Mouse (Mus musculus) erythroblast, embryonic 14.5 days (primary cell): Measurements from ENCODE around the gene Nox1. TPM values are rescaled to one million over a fixed set of nuclear protein-coding genes. Genes with fewer than 3 reads are reported as not detected.
"Not testable (repeated sequence)": the region's sequence is repeated elsewhere in the genome, so short reads cannot be mapped to it uniquely, and the experiment has no call there.

Source experiments
- H3K27me3 ChIP-seq: 2 replicates; pipeline ENCODE4 v1.6.1; 2012; ENCODE audit warnings: inconsistent platforms; ENCODE audit not compliant: control insufficient read depth
- H3K36me3 ChIP-seq: 2 replicates; pipeline ENCODE4 v1.6.1; 2012; ENCODE audit warnings: mild to moderate bottlenecking, inconsistent platforms; ENCODE audit not compliant: control insufficient read depth
- H3K4me1 ChIP-seq: 2 replicates; pipeline ENCODE4 v1.6.1; 2012; ENCODE audit warnings: inconsistent platforms; ENCODE audit not compliant: control insufficient read depth
- H3K4me3 ChIP-seq: replicated peaks from 2 replicates; pipeline ENCODE3; 2012; ENCODE audit warnings: moderate library complexity, mild to moderate bottlenecking, inconsistent platforms
- H3K9me3 ChIP-seq: 2 replicates; pipeline ENCODE4 v1.6.1; 2012; ENCODE audit warnings: low read length, inconsistent platforms, mixed read lengths; ENCODE audit not compliant: control insufficient read depth
- GATA1 ChIP-seq: IDR thresholded peaks from 2 replicates; pipeline ENCODE4 v1.6.1; 2012; ENCODE audit warnings: low read length, inconsistent platforms, mixed read lengths
- TAL1 ChIP-seq: IDR thresholded peaks from 3 replicates; pipeline ENCODE4 v1.6.1; 2012; ENCODE audit warnings: low read length, inconsistent platforms, mixed read lengths
- polyA plus RNA-seq: library from polyadenylated mRNA; stranded (reverse); fragments of >175 nt; gene quantifications from 2 replicates; pipeline ENCODE4 v1.2.3, GENCODE M21; 2012

The Nox1 gene
- polyA plus RNA-seq, 1 experiment, result not detected

DNA sequence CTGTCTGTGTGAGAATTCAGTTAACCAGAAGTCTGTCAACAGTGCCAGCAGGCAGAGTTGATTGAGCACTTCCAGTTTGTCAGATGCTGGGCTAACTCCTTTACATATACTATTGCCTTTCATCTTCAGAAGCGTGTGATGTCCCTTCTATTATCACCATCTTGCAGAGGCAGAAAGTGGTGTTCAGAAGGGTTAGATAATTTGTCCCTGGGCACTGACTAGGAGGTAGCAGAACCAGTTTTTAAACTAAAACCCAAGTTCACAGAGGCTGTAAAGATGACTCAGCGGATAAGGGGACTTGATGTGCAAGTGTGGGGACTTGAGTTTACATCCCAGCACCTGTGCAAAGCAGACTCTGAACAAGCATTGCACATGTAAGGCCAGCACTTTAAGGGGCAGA, 13.3 kb downstream of the Nox1 start:
- Histone ChIP-seq H3K4me1 (peaks cover 20% of the 10 kb centered on the region), H3K27me3 (no peaks in the 10 kb centered on the region), H3K4me3 (no peak overlapping the region), H3K9me3 (no peaks in the 10 kb centered on the region), H3K36me3 (no peaks in the 10 kb centered on the region)
- TF ChIP-seq TAL1 (no peak), GATA1 (no peak)

DNA sequence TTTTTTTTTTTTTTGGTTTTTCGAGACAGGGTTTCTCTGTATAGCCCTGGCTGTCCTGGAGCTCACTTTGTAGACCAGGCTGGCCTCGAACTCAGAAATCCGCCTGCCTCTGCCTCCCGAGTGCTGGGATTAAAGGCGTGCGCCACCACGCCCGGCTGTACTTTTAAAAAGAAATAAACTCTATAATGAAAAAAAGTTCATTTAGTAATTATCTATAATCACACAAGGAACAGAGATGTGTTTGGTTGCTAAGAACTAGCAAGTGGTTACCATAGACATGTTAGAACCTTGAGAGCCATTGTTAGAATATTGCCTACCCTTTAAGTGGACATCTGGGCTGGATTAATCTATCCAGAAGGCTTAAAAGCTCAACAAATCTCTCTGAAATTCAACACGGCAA, 34.6 kb downstream of the Nox1 start, which contains the start of gene Arl13a:
Gene Arl13a (plus strand): TSS at position 301 of the 400 bp plus-strand sequence.
- H3K9me3 ChIP-seq, H3K36me3 ChIP-seq, H3K4me3 ChIP-seq, H3K4me1 ChIP-seq, H3K27me3 ChIP-seq: not testable (repeated sequence)

- Histone ChIP-seq H3K27me3 (no peaks in the 10 kb centered on the region), H3K4me1 (no peaks in the 10 kb centered on the region), H3K9me3 (no peaks in the 10 kb centered on the region), H3K4me3 (no peak overlapping the region), H3K36me3 (no peaks in the 10 kb centered on the region)
- no peak for TF ChIP-seq TAL1
- no peak for TF ChIP-seq GATA1
These were observed 47.1 kb downstream of the Nox1 start for GRCm38 (mm10) chrX:134174699-134175098.

- H3K9me3 ChIP-seq, result no peaks in the 10 kb centered on the region
- no peaks in the 10 kb centered on the region for H3K4me1 ChIP-seq
- no peaks in the 10 kb centered on the region for H3K27me3 ChIP-seq
- TF ChIP-seq GATA1 (no peak), TAL1 (no peak)
- H3K4me3 ChIP-seq, result no peak overlapping the region
- no peaks in the 10 kb centered on the region for H3K36me3 ChIP-seq
These were observed 51.2 kb downstream of the Nox1 start for GRCm38 (mm10) chrX:134170584-134170983.

- peaks cover 13% of the 10 kb centered on the region for H3K27me3 ChIP-seq
- no peak overlapping the region for H3K4me3 ChIP-seq
- H3K4me1 ChIP-seq, result no peaks in the 10 kb centered on the region
- TF ChIP-seq GATA1, result no peak
- no peak for TF ChIP-seq TAL1
- H3K9me3 ChIP-seq, result no peaks in the 10 kb centered on the region
- H3K36me3 ChIP-seq, result no peaks in the 10 kb centered on the region
These were observed 58.3 kb downstream of the Nox1 start for GRCm38 (mm10) chrX:134163484-134163883.

DNA sequence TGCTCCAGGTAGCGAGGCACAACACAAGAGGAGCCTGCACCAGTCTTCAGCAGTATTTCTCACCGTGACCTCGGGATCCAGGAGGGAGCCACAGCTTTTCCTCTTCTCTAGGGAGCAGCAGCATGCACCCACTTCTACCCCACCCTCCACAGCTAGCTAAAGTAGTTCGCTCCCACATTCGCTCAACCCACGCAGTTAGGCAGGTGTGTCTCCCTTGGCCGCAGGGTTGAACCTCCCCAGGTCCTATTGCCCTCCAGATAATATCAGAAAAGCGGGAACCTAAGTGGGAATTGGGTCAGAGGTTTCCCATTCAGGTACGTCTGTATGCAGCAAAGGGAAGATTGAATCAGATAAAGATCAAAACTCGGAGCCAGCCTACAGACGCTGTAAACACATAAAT, 58.9 kb downstream of the Nox1 start:
- TF ChIP-seq TAL1, result no peak
- H3K36me3 ChIP-seq, result no peaks in the 10 kb centered on the region
- no peaks in the 10 kb centered on the region for H3K4me1 ChIP-seq
- H3K27me3 ChIP-seq, result peaks cover 13% of the 10 kb centered on the region
- no peaks in the 10 kb centered on the region for H3K9me3 ChIP-seq
- no peak overlapping the region for H3K4me3 ChIP-seq

GRCm38 (mm10) chrX:134162043-134162720, 59.6 kb downstream of the Nox1 start, which contains the start of gene Xkrx:
Gene Xkrx, minus strand, starts transcription at chrX:134162076.
- no peaks in the 10 kb centered on the region for H3K36me3 ChIP-seq
- no peak within 1 kb of the TSS for H3K4me3 ChIP-seq
- TF ChIP-seq TAL1 (no peak), GATA1 (no peak)
- no peaks in the 10 kb centered on the region for H3K9me3 ChIP-seq
- H3K27me3 ChIP-seq, result peaks cover 13% of the 10 kb centered on the region
- H3K4me1 ChIP-seq, result no peaks in the 10 kb centered on the region

DNA sequence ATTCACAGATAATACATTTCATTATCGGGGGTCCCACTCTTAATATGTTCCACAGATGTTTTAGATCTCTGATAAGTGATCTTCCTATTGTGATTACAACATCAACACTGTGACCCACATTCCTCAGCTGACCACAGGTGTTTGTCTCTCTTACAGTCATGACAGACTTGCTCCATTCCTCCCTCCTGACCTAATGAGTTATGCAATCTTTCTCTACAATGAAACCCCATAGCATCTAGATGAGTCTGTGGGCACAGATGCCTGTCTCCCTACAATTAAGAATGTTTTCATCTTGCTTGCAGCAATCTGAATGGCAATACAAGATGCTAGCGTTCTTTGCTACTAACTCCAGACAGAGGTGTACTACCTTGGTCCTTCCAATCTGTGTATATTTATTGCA, 61.3 kb downstream of the Nox1 start:
- H3K4me3 ChIP-seq, result no peak overlapping the region
- no peaks in the 10 kb centered on the region for H3K36me3 ChIP-seq
- H3K9me3 ChIP-seq, result no peaks in the 10 kb centered on the region
- peaks cover 13% of the 10 kb centered on the region for H3K27me3 ChIP-seq
- no peaks in the 10 kb centered on the region for H3K4me1 ChIP-seq
- TF ChIP-seq GATA1 (no peak), TAL1 (no peak)

- TF ChIP-seq TAL1 (no peak), GATA1 (no peak)
- no peaks in the 10 kb centered on the region for H3K4me1 ChIP-seq
- no peaks in the 10 kb centered on the region for H3K36me3 ChIP-seq
- no peaks in the 10 kb centered on the region for H3K9me3 ChIP-seq
- H3K27me3 ChIP-seq, result peaks cover 13% of the 10 kb centered on the region
- no peak overlapping the region for H3K4me3 ChIP-seq
These were observed 63.6 kb downstream of the Nox1 start for GRCm38 (mm10) chrX:134158151-134158550.

- TF ChIP-seq GATA1, result no peak
- no peak for TF ChIP-seq TAL1
- no peaks in the 10 kb centered on the region for H3K36me3 ChIP-seq
- no peaks in the 10 kb centered on the region for H3K27me3 ChIP-seq
- no peaks in the 10 kb centered on the region; the same call in 1 of the 2 replicates for H3K4me1 ChIP-seq
- no peak overlapping the region for H3K4me3 ChIP-seq
- H3K9me3 ChIP-seq, result no peaks in the 10 kb centered on the region
These were observed 79.8 kb downstream of the Nox1 start for GRCm38 (mm10) chrX:134141986-134142385.
